Mouse (Mus musculus): Measurements from ENCODE around the gene Sgsh.

Gene Sgsh

DNA sequence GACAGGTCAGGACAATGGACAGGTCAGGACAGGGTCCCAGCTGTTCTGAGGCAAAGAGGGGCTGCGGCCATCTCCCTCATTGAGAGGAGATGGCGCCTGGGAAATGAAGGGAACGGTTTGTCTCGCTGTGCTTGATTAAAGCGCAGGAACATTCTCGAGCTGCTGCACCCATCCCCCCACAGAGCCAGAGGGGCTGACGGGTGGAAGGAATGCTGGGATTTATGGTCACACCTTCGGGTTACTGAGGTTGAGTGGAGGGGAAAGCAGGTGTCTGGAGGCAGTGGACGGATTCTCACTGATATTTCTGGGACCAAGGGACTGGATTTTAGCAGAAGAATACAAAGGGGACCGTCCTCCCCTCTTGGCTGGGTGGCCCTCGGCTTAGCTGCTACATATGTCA is 47.4 kb downstream of the Sgsh start:
- DNase-seq (ENCODE audit: extremely low spot score, low spot score) = no peak

DNA sequence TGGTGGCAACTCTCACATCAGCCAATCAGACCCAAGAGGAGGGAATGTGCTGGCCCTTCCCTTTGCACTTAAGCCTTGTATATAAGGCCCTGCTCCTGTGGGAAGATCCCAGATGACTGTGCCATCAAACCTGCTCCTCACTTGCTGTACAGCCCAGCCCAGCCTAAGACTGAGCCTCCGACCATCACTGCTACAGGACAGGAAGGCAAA is 47.8 kb downstream of the Sgsh start, which contains the start of gene Card14:
Gene Card14 (plus strand): TSS at position 111 of the 210 bp plus-strand sequence.
- no peak for DNase-seq (ENCODE audit: extremely low spot score, low spot score)

DNA sequence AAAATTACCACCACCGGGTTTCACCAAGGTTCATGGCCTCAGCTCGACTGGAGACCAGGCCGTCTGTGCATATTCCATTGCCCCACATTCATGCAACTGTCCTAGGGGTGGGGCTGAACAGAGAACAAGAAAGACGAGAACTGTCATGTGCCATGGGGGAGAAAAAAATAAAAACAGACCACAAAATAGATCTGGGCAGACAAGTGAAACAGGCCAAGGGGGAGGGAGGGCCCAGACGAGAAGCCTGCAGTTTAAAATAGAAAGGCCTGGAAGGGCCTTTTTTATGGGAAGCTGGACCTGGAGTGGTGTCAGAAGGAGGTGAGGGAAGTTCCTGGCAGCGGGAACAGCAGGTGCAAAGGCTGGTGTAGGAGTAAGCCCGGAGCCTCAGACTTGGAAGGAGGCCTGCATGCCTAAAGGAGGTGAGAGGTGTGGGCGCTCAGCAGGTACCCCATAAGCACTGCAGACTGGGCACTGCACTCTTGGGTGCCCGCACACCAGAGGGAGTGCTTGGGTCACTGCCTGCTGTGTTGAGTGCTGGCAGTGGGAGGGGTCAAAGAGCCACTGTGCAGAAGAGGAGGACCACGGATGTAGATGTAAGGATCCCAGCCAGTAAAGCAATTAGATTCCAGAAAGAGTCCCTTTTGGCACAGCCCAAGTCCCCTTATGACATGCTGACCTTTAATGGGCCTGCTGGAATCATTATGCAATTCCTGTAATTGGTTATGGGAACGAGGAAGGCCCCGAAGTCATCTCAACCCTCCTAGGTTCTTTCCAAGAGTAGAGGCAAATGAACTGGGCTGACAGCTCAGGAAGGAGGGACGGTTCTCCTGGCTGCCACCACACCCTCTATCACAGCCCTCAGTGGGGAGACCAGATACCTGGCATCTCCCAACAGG is 48.3 kb downstream of the Sgsh start:
- DNase-seq (ENCODE audit: extremely low spot score, low spot score) = no peak

DNA sequence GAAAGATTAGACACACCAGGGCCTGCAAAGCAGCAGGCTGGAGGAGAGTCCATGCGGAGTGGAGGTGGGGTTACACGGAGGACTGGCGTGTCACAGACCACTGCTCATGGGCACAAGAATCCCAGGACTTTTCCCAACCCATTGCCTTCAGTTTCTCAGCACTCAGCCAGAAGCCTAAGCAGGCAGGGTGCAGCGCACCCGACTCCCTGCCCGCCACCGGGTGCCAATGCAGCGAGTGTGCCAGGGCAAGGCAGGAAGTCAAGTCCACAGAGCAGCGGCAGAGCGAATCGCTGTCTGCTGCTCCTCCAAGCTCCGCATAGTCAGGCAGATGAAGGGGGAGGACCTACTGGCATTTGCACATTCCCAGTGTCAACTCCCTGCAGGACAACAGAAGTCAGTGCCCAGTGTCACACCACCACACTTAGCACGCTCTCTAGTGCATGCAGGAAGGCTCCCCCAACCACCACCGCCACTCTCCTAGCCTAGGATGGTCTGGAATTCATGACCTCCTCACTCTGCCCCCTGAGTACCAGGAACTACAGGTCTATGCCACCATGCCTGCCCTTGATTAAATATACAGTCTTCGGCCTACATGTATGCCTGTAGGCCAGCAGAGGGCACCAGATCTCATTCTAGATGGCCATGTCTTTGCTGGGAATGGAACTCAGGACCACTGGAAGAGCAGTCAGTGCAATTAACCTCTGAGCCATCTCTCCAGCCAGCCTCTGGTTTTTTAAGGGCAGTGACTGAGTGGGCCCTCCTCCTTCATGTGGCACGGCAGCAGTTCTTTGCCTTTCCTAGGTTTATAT is 50.2 kb downstream of the Sgsh start:
- DNase-seq (ENCODE audit: extremely low spot score, low spot score) = peak; percentile 55

DNA sequence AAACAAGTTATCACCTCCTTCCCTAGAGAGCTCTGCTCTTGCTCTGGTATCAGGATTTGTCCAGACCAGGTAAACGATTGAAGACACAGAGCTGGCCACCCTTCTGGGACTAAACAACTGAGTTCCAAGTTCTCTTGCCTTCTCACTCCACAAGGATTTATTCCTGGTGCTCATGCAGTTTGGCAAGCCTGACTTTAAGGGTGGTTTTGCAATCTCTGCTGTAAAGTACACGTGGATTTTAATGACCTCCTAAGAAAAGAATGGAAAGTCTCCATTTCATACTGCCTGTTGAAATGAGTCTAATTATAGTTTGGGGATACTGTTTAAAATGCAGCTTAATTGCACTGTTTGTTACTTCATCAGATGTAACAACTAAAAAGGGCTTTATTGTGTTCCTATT is 54.4 kb downstream of the Sgsh start:
- DNase-seq (ENCODE audit: extremely low spot score, low spot score) = no peak

DNA sequence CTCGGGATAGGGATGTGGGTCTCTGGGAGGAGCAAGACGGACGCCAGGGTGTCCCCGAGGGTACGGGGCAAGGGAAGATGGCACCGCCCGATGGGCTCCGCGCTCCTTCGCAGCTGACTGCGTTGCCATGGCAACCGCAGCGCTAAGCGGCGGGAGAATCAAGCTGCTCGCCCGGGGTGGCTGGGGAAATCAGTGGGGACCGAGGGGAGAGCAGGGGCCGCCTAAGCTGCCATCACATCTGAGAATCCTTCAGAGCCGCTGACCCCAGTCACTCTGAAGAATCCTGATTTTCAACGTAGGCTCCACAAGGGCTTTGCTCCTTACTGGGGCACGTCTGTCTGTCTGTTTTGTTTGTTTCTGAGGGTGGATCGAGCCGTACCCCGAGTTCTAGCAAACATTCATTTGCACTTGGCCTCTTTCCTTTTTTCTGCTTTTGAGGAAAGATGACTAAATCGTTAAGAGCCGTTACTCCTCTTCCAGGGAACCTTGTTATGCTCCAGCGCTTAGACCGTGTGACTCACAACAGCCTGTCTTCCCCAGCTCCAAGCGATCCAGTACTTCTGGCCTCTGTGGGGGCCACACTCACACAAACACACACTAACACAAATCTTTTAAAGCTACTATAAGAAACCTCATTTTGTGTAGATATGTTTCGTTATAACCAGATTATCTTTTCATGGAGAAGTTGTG is 54.9 kb downstream of the Sgsh start:
- DNase-seq (ENCODE audit: extremely low spot score, low spot score) = no peak

DNA sequence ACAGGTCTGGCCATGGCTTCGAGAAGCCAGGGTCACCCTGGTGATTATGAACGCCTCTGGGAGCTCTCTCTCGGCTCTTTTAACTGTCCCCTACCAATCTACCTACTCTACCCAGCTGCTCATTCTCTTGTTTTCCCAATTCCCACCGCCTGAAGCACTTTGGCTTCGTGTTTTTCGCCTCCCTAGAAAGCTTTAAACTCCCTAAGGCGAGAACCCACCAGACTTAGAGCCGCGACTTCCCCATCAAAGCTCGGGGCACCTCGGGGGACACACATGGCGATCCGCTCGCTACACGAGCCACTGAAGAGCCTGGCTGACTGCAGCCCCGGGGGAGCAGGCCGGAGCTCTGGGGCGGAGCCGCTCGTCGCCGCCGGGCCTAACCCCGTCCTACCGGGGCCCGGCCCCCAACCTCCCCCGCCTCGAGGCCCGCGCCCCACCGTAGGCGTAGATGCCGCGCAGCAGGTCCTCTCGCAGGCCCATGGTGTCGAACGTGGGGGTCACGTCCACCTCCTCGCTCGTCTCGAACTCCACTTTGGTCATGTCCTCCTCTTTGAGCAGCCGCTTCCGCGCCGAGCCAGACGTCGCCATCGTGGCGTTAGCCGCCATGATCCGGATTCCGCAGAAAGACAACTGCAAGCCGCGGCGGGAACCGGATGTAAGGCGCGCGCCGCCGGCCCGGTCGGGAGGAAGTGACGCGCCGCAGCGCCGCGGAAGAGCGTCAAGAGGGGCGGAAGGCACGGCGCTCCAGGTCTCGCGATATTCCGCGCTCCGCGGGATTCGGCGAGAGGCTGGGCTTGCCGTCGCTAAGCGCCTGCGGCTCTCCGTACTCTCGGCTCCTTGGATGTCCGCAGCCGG is 55.7 kb downstream of the Sgsh start, which contains the start of gene Eif4a3:
Gene Eif4a3 (minus strand): TSS at position 699 of the 855 bp plus-strand sequence.
- DNase-seq (ENCODE audit: extremely low spot score, low spot score) = peak; percentile 99

DNA sequence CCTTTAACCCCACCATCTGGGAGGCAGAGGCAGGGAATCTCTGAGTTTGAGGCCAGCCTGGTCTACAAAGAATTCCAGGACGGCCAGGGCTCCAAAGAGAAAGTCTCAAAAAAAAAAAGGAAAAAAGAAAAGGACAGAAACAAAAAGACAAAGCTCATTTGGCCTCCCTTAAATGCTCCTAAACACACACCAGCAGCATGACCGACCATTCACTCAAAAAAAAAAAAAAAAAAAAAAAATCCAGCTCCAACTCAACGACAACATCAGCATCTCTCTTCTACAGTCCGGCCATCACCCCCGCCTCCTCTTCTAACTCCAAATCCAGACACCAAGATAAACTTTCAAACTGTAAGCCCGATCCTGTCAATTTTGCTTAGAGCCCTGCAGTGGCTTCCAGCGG is 56.4 kb downstream of the Sgsh start:
- no peak for DNase-seq (ENCODE audit: extremely low spot score, low spot score)

DNA sequence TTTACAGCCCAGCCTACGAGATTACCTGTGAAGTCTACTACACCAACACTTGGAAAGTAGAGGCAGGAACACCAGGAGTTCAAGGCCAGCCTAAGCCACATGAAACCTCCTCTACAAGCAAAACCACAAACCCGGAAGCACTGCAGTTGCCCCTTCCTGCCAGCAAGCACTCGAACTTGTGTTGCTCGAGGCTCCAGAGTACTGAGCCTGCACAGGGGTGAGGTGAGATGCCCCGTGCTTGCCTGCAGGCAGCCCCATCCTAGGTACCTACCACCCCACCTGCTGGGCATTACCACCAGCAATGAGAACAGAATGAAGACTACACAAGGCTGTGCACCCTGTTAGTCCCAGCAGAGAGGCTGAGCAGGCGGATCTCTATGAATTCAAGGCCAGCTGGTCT is 57.3 kb downstream of the Sgsh start:
- DNase-seq (ENCODE audit: extremely low spot score, low spot score) = no peak

Measured in neural tube, embryonic 10.5 days (tissue).